Mouse (Mus musculus): Measurements from ENCODE around the gene Pdk1.

DNA sequence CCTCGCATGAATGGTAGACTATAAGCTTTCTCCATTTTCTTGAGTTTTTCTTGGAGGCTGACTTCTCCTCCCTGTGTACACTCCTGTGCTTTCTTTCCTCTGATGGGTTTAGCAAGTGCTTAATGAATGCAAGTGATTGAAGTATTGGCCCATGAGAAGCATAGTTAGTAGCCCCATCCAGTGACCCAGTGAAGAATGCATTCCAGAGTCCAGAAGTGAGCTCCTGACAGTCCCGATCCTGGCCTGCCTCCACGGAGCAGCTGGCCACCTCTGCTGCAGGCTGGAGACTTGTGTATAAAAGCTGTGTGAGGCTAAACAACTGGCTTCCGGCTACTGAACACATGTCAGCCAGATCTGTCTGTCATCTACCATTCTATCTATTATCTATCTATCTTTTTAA, 35.8 kb upstream of the Pdk1 start:
- TF ChIP-seq POLR2A (IDR thresholded peaks at IDR 0.05; ENCODE audit: borderline replicate concordance, low read depth, low read length) (no peak), CTCF (IDR thresholded peaks at IDR 0.05; ENCODE audit: low read depth, low read length) (no peak)

Data from bone marrow macrophage, adult 2 months (primary cell).